Mouse (Mus musculus) heart, adult 2 months (tissue): Measurements from ENCODE around the gene Coq2. TPM values are rescaled to one million over a fixed set of nuclear protein-coding genes. Genes with fewer than 3 reads are reported as not detected.

Experiments
- DNase-seq, 2 experiments: peaks; one replicate each; pipeline ENCODE4 v3.0.0; 2021
- H3K27ac ChIP-seq: fragments of 200-600 bp; 2 replicates; pipeline ENCODE4 v1.8.1; 2022
- H3K27me3 ChIP-seq: fragments of 200-500 bp; 2 replicates; pipeline ENCODE4 v1.6.1; 2012; ENCODE audit warnings: mild to moderate bottlenecking, low read length, inconsistent platforms, mixed read lengths; ENCODE audit not compliant: control insufficient read depth, insufficient read depth
- H3K36me3 ChIP-seq: fragments of 200-500 bp; 2 replicates; pipeline ENCODE4 v1.6.1; 2012; ENCODE audit warnings: low read length, inconsistent platforms; ENCODE audit not compliant: control insufficient read depth, insufficient read depth
- H3K4me1 ChIP-seq: fragments of 200-500 bp; 2 replicates; pipeline ENCODE4 v1.6.1; 2011; ENCODE audit warnings: low read length; ENCODE audit not compliant: control insufficient read depth, insufficient read depth
- H3K4me3 ChIP-seq: fragments of 200-600 bp; 2 replicates; pipeline ENCODE4 v1.8.1; 2022
- H3K79me2 ChIP-seq: fragments of 200-500 bp; replicated peaks from 2 replicates; pipeline ENCODE4 v1.6.1; 2012; ENCODE audit warnings: mild to moderate bottlenecking, inconsistent platforms, low read length, moderate library complexity, mixed read lengths; ENCODE audit not compliant: control insufficient read depth, insufficient read depth
- H3K9ac ChIP-seq: fragments of 200-500 bp; 2 replicates; pipeline ENCODE4 v1.6.1; 2012; ENCODE audit warnings: low read depth, mild to moderate bottlenecking, control low read depth, inconsistent platforms, low read length, mixed read lengths
- CTCF ChIP-seq: fragments of 200-600 bp; IDR thresholded peaks from 2 replicates; pipeline ENCODE4 v1.8.1; 2022; ENCODE audit warnings: antibody characterized with exemption, mild to moderate bottlenecking, moderate library complexity
- EP300 ChIP-seq: fragments of 200-500 bp; IDR thresholded peaks from 2 replicates; pipeline ENCODE4 v1.6.1; 2011; ENCODE audit warnings: low read depth, low read length, control low read depth; ENCODE audit not compliant: insufficient read depth
- POLR2A ChIP-seq: fragments of 200-500 bp; IDR thresholded peaks from 2 replicates; pipeline ENCODE4 v1.6.1; 2011; ENCODE audit warnings: mild to moderate bottlenecking, low read depth, low read length, control low read depth; ENCODE audit not compliant: insufficient read depth
- WGBS: fragments of 180-500 bp; shearing (Covaris S2); methylation state at CpG from one replicate; pipeline ENCODE4 v1.1.7; 2018; 5-methylcytosine and 5-hydroxymethylcytosine counted together
- intact Hi-C: fragments of 180-260 bp; cut with DNase I; formaldehyde crosslinking; loops from one replicate; pipeline ENCODE4 v1.15.1; 2025
- long read RNA-seq: library from polyadenylated mRNA; stranded (forward); transcript quantifications from one replicate; pipeline ENCODE4 v2.0.0, GENCODE M21; 2021
- polyA plus RNA-seq: library from polyadenylated mRNA; depleted of rRNA; stranded (reverse); fragments of >200 nt; gene quantifications from 2 replicates; pipeline ENCODE4 v1.2.3, GENCODE M21; 2012; rRNA removed
- total RNA-seq, 2 experiments: library from RNA; stranded (reverse); gene quantifications; 2 replicates each; pipeline ENCODE4 v1.2.3; 2021

Coq2 gene
- total RNA-seq = 100 to 1,000 TPM in 1 of 2 experiments, 10 to 100 TPM in 1; 95.9 to 109 TPM
- 106 and 161 TPM in 2 replicates for polyA plus RNA-seq
- long read RNA-seq, transcript Coq2-201 (7 exons, 1,743 nt) = major isoform, 146 of 169 reads
- long read RNA-seq, partial matches to known transcripts = 0 of 169 reads
- long read RNA-seq, other reads (novel, unspliced or antisense) = 23 of 169 reads

DNA sequence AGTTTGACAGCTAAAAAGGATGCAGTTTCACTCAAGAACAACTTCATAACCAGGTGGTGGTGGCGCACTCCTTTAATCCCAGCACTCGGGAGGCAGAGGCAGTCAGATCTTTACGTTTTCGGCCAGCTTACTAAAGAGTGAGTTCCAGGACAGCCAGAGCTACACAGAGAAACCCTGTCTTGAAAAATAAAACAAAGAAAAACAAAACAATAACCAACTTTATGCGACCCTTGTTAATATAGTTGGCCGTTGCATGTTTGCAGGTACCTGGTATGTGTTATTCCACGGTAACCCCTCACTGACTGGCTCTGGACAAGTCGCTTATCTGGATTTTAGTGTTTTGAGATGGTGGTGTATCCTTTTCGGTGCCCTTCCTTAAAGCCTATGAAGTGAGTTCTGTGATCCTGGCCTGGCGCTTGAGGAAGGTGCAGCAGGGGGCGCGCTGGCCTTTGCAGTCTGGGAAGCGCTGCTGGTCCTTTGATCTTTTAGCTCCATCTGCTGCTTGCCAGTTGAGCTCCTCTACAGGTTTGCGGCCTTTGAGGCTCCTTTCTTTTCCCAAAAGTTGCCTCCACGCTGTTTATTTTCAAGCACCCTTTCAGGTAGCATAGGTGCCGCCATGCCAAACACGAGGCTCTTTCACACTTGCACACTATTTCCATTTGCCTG lies at the start of gene Coq2:
TSS of gene Coq2 (minus strand) at position 430 of the 666 bp plus-strand sequence.
- H3K9ac ChIP-seq = peak within 1 kb of the TSS; percentile 97
- intact Hi-C loops = loop anchor here (2.0 to 10.0 kb wide), 4 partner anchors 122 to 250 kb away; partner anchors contain the start of genes Helq and Mrps18c
- H3K27ac ChIP-seq = peak within 1 kb of the TSS; percentile 77
- peak within 1 kb of the TSS; percentile 80 for H3K4me3 ChIP-seq
- peak; percentile 84 to 85 for DNase-seq
- WGBS = 7% methylated on average over 17 of the region's 17 CpGs
- no peaks in the 10 kb centered on the region for H3K36me3 ChIP-seq
- no peaks in the 10 kb centered on the region; the same call in 1 of the 2 replicates for H3K4me1 ChIP-seq
- no peak for TF ChIP-seq POLR2A
- TF ChIP-seq CTCF = peak; percentile 92
- 0 out of 2 replicates have a peak, but pooled peaks have one; percentile 48 for TF ChIP-seq EP300
- H3K79me2 ChIP-seq = peaks cover 1% of the 10 kb centered on the region; the same call in 1 of the 2 replicates
- no peaks in the 10 kb centered on the region for H3K27me3 ChIP-seq

DNA sequence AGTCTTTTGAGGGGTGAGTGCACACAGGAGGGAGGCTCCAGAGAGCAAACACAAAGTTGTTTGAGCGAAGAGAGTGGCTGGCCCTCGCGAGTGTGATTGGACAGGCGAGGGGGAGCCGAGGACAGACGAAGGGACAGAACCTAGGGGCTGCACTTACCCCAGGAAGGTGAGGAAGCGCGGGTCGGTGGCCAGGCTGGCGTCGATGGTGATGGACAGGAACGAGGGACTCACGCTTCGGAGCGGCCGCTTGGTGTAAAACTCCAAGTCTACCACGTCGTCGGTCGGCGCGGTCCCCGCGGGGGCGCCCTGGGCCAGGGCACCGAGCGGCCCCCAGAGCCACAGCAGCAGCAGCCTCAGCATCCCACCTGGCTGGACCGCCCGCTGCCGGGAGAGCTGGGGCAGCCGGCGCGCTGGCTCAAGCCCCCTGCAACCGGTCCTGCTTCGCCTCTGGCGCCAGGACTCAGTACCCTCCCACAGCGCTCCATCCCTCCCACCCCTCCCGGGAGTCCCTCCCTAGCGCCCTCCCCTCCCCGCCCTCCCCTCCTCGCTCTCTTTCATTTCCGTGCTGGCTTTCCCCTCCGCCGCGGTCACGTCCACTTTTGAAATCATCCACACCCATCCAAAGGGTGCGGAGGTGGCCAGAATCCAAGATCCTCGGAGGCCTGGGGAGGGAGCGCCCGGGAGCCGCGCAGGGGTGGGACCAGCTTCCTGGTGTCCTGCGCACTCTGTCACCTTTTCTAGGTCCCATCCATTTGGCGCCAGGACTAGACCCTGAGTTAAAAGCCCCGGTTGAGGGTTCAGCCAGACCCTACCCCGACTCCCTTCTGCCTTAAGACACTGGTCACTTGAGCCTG lies 44.5 kb upstream of the Coq2 start, which contains the start of gene Hpse:
TSS of gene Hpse (minus strand) at position 482 of the 854 bp plus-strand sequence.
- under 1% methylated on average over 51 of the region's 56 CpGs for WGBS
- H3K27me3 ChIP-seq = 0 out of 2 replicates have a peak, but pooled peaks cover 4% of the 10 kb centered on the region
- H3K27ac ChIP-seq = no peak within 1 kb of the TSS
- peak within 1 kb of the TSS; percentile 23; the same call in 1 of the 2 replicates for H3K9ac ChIP-seq
- H3K79me2 ChIP-seq = no peaks in the 10 kb centered on the region
- DNase-seq = peak; percentile 53 to 66
- peak within 1 kb of the TSS; percentile 50 for H3K4me3 ChIP-seq
- no peaks in the 10 kb centered on the region for H3K4me1 ChIP-seq
- no peak for TF ChIP-seq EP300
- TF ChIP-seq CTCF = no peak
- no peak for TF ChIP-seq POLR2A
- H3K36me3 ChIP-seq = no peaks in the 10 kb centered on the region
- intact Hi-C loops = no loop called here

DNA sequence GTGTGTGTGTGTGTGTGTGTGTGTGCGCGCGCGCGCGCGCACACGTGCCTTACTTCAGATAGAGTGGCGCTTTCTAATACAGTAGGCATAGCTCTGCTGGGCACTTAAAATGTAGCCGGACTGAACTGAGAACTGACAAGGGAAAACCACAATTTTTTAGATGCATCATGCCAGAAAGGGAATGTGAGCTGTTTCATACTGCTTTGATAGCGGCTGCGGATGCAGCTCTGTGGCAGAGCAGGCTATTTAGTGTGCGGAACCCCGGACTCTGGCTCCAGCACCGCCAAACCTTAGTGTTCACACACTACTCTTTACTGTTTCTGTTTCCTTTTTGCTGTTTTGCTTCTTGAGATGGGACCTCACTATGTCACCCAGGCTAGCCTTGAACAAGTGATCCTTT lies 41.8 kb upstream of the Coq2 start:
- intact Hi-C loops = no loop called here
- Histone ChIP-seq H3K9ac (no peak overlapping the region), H3K4me1 (no peaks in the 10 kb centered on the region), H3K4me3 (no peak overlapping the region), H3K79me2 (no peaks in the 10 kb centered on the region), H3K27ac (no peak overlapping the region), H3K27me3 (0 out of 2 replicates have a peak, but pooled peaks cover 4% of the 10 kb centered on the region), H3K36me3 (no peaks in the 10 kb centered on the region)
- 91% methylated on average over 15 of the region's 15 CpGs for WGBS
- DNase-seq = no peak
- TF ChIP-seq CTCF (no peak), POLR2A (no peak), EP300 (no peak)

DNA sequence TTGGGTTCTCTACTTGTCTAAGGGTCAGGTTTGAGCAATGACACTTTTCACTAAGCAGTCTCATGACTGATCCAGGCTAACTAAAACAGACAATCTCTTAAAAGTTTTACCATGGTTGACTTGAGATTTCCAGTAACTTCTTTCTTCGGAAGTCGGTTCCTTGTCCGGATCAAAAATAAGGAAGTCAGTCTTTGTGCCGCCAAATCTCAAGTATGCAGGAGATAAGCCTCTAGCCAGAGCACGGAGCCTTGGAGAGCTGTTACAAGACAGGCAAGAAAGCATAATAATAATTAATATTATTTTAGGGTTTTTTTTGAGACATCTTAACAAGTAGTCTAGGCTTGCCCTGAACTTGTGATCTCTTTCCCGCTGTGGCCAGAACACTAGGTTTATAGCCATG lies 36.3 kb upstream of the Coq2 start:
- no peak overlapping the region for H3K9ac ChIP-seq
- intact Hi-C loops = no loop called here
- 35% methylated on average over 6 of the region's 6 CpGs for WGBS
- TF ChIP-seq POLR2A = no peak
- TF ChIP-seq CTCF = no peak
- TF ChIP-seq EP300 = no peak
- no peak overlapping the region for H3K27ac ChIP-seq
- no peak for DNase-seq
- H3K36me3 ChIP-seq = no peaks in the 10 kb centered on the region
- H3K4me3 ChIP-seq = no peak overlapping the region
- no peaks in the 10 kb centered on the region for H3K27me3 ChIP-seq
- H3K4me1 ChIP-seq = no peaks in the 10 kb centered on the region
- H3K79me2 ChIP-seq = no peaks in the 10 kb centered on the region

DNA sequence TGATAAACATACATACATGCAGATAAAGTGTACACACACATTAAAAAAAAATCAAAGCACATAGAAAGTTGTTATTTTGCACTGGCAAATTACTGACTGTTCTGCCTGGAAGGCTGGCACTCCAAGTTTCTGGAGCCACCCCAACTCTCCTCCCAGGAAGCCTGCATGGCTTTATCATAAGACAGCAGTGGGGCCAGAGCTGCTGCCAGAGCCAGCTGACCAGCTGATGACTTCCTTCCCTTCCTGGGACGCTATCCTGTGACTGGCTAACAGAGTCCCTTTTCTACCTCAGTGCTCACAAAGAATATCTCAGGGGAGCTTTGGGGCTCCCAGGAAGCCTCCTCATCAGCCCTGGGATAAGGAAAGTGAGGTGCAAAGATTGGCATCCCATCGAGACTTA lies 35.1 kb upstream of the Coq2 start:
- no peak overlapping the region for H3K27ac ChIP-seq
- no peaks in the 10 kb centered on the region for H3K4me1 ChIP-seq
- H3K4me3 ChIP-seq = no peak overlapping the region
- intact Hi-C loops = no loop called here
- no peaks in the 10 kb centered on the region for H3K36me3 ChIP-seq
- peak; percentile 23 to 35 for DNase-seq
- no peaks in the 10 kb centered on the region for H3K79me2 ChIP-seq
- TF ChIP-seq CTCF (no peak), EP300 (no peak), POLR2A (no peak)
- no peaks in the 10 kb centered on the region for H3K27me3 ChIP-seq
- no peak overlapping the region for H3K9ac ChIP-seq
- WGBS = 18% methylated on average over 2 of the region's 2 CpGs
